Mouse (Mus musculus): ENCODE results near the gene Drap1. TPM values are rescaled to one million over a fixed set of nuclear protein-coding genes. Genes with fewer than 3 reads are reported as not detected.

Gene Drap1
- polyA plus RNA-seq, 1 experiment from 2014 or later = 219 TPM

GRCm38 (mm10) chr19:5418750-5419466 is 5.9 kb downstream of the Drap1 start:
- 96% methylated on average over 8 of the region's 8 CpGs for WGBS
- H3K36me3 ChIP-seq (ENCODE audit: control insufficient read depth, insufficient read depth) = peaks cover 10% of the 10 kb centered on the region; the same call in 1 of the 2 replicates
- H3K9me3 ChIP-seq (replicated peaks; ENCODE audit: control insufficient read depth, low read length) = no peaks in the 10 kb centered on the region
- H3K4me2 ChIP-seq (ENCODE audit: low read depth, low read length) = no peak overlapping the region
- no peak overlapping the region for H3K4me3 ChIP-seq (ENCODE audit: low read length)
- H3K4me1 ChIP-seq (ENCODE audit: control insufficient read depth, insufficient read depth, low read length) = peaks cover 14% of the 10 kb centered on the region
- no peak overlapping the region for H3K9ac ChIP-seq (ENCODE audit: low read length)
- no peak overlapping the region for H3K27ac ChIP-seq (ENCODE audit: low read length)
- H3K27me3 ChIP-seq (ENCODE audit: control insufficient read depth, insufficient read depth, low read length) = no peaks in the 10 kb centered on the region
- ATAC-seq (replicated peaks; ENCODE audit: extremely low read depth, insufficient read depth, low FRiP score) = no peak

- H3K27me3 ChIP-seq (ENCODE audit: control insufficient read depth, insufficient read depth, low read length) = no peaks in the 10 kb centered on the region
- ATAC-seq (replicated peaks; ENCODE audit: extremely low read depth, insufficient read depth, low FRiP score) = 0 out of 2 replicates have a peak, but pooled peaks have one; percentile 24
- no peak overlapping the region for H3K4me3 ChIP-seq (ENCODE audit: low read length)
- H3K27ac ChIP-seq (ENCODE audit: low read length) = peak overlapping the region; percentile 54
- WGBS = 51% methylated on average over 2 of the region's 2 CpGs
- no peak overlapping the region for H3K4me2 ChIP-seq (ENCODE audit: low read depth, low read length)
- H3K9me3 ChIP-seq (replicated peaks; ENCODE audit: control insufficient read depth, low read length) = no peaks in the 10 kb centered on the region
- peaks cover 5% of the 10 kb centered on the region; the same call in 1 of the 2 replicates for H3K36me3 ChIP-seq (ENCODE audit: control insufficient read depth, insufficient read depth)
- H3K4me1 ChIP-seq (ENCODE audit: control insufficient read depth, insufficient read depth, low read length) = peaks cover 5% of the 10 kb centered on the region
- peak overlapping the region; percentile 4; the same call in 1 of the 2 replicates for H3K9ac ChIP-seq (ENCODE audit: low read length)
Measured at GRCm38 (mm10) chr19:5414534-5414957, 10.2 kb downstream of the Drap1 start.

GRCm38 (mm10) chr19:5413840-5414239 is 10.9 kb downstream of the Drap1 start:
- WGBS = 73% methylated on average over 4 of the region's 4 CpGs
- no peaks in the 10 kb centered on the region for H3K36me3 ChIP-seq (ENCODE audit: control insufficient read depth, insufficient read depth)
- H3K4me1 ChIP-seq (ENCODE audit: control insufficient read depth, insufficient read depth, low read length) = peaks cover 9% of the 10 kb centered on the region
- no peak overlapping the region for H3K9ac ChIP-seq (ENCODE audit: low read length)
- no peak overlapping the region; the same call in 1 of the 2 replicates for H3K27ac ChIP-seq (ENCODE audit: low read length)
- no peak overlapping the region for H3K4me2 ChIP-seq (ENCODE audit: low read depth, low read length)
- no peak for ATAC-seq (replicated peaks; ENCODE audit: extremely low read depth, insufficient read depth, low FRiP score)
- H3K9me3 ChIP-seq (replicated peaks; ENCODE audit: control insufficient read depth, low read length) = no peaks in the 10 kb centered on the region
- H3K4me3 ChIP-seq (ENCODE audit: low read length) = no peak overlapping the region
- H3K27me3 ChIP-seq (ENCODE audit: control insufficient read depth, insufficient read depth, low read length) = no peaks in the 10 kb centered on the region

GRCm38 (mm10) chr19:5411961-5412360 is 12.8 kb downstream of the Drap1 start:
- no peaks in the 10 kb centered on the region for H3K36me3 ChIP-seq (ENCODE audit: control insufficient read depth, insufficient read depth)
- no peaks in the 10 kb centered on the region for H3K9me3 ChIP-seq (replicated peaks; ENCODE audit: control insufficient read depth, low read length)
- H3K4me3 ChIP-seq (ENCODE audit: low read length) = no peak overlapping the region
- ATAC-seq (replicated peaks; ENCODE audit: extremely low read depth, insufficient read depth, low FRiP score) = no peak
- H3K4me1 ChIP-seq (ENCODE audit: control insufficient read depth, insufficient read depth, low read length) = peaks cover 24% of the 10 kb centered on the region
- H3K27me3 ChIP-seq (ENCODE audit: control insufficient read depth, insufficient read depth, low read length) = no peaks in the 10 kb centered on the region
- no peak overlapping the region for H3K9ac ChIP-seq (ENCODE audit: low read length)
- no peak overlapping the region for H3K27ac ChIP-seq (ENCODE audit: low read length)
- 65% methylated on average over 5 of the region's 5 CpGs for WGBS
- H3K4me2 ChIP-seq (ENCODE audit: low read depth, low read length) = no peak overlapping the region

- Histone ChIP-seq H3K9ac (ENCODE audit: low read length) (no peak overlapping the region), H3K27me3 (ENCODE audit: control insufficient read depth, insufficient read depth, low read length) (no peaks in the 10 kb centered on the region), H3K9me3 (replicated peaks; ENCODE audit: control insufficient read depth, low read length) (no peaks in the 10 kb centered on the region), H3K4me2 (ENCODE audit: low read depth, low read length) (no peak overlapping the region), H3K36me3 (ENCODE audit: control insufficient read depth, insufficient read depth) (no peaks in the 10 kb centered on the region), H3K4me3 (ENCODE audit: low read length) (no peak overlapping the region), H3K27ac (ENCODE audit: low read length) (no peak overlapping the region), H3K4me1 (ENCODE audit: control insufficient read depth, insufficient read depth, low read length) (peaks cover 29% of the 10 kb centered on the region)
- 63% methylated on average over 5 of the region's 5 CpGs for WGBS
- no peak for ATAC-seq (replicated peaks; ENCODE audit: extremely low read depth, insufficient read depth, low FRiP score)
Measured at GRCm38 (mm10) chr19:5410641-5411040, 14.1 kb downstream of the Drap1 start.

GRCm38 (mm10) chr19:5409068-5409467 is 15.7 kb downstream of the Drap1 start:
- ATAC-seq (replicated peaks; ENCODE audit: extremely low read depth, insufficient read depth, low FRiP score) = no peak
- Histone ChIP-seq H3K4me1 (ENCODE audit: control insufficient read depth, insufficient read depth, low read length) (peaks cover 25% of the 10 kb centered on the region), H3K36me3 (ENCODE audit: control insufficient read depth, insufficient read depth) (no peaks in the 10 kb centered on the region), H3K4me3 (ENCODE audit: low read length) (no peak overlapping the region), H3K4me2 (ENCODE audit: low read depth, low read length) (no peak overlapping the region), H3K9me3 (replicated peaks; ENCODE audit: control insufficient read depth, low read length) (no peaks in the 10 kb centered on the region), H3K27ac (ENCODE audit: low read length) (peak overlapping the region; percentile 60), H3K27me3 (ENCODE audit: control insufficient read depth, insufficient read depth, low read length) (no peaks in the 10 kb centered on the region), H3K9ac (ENCODE audit: low read length) (no peak overlapping the region)
- WGBS = 75% methylated on average over 5 of the region's 5 CpGs

GRCm38 (mm10) chr19:5408057-5409001 is 16.4 kb downstream of the Drap1 start:
- 63% methylated on average over 13 of the region's 13 CpGs for WGBS
- Histone ChIP-seq H3K36me3 (ENCODE audit: control insufficient read depth, insufficient read depth) (no peaks in the 10 kb centered on the region), H3K27me3 (ENCODE audit: control insufficient read depth, insufficient read depth, low read length) (no peaks in the 10 kb centered on the region), H3K9me3 (replicated peaks; ENCODE audit: control insufficient read depth, low read length) (no peaks in the 10 kb centered on the region), H3K4me1 (ENCODE audit: control insufficient read depth, insufficient read depth, low read length) (peaks cover 25% of the 10 kb centered on the region), H3K4me2 (ENCODE audit: low read depth, low read length) (peak overlapping the region; percentile 68), H3K27ac (ENCODE audit: low read length) (peak overlapping the region; percentile 60), H3K4me3 (ENCODE audit: low read length) (no peak overlapping the region; the same call in 1 of the 2 replicates), H3K9ac (ENCODE audit: low read length) (no peak overlapping the region; the same call in 1 of the 2 replicates)
- no peak for ATAC-seq (replicated peaks; ENCODE audit: extremely low read depth, insufficient read depth, low FRiP score)

GRCm38 (mm10) chr19:5407133-5407532 is 17.6 kb downstream of the Drap1 start:
- H3K9me3 ChIP-seq (replicated peaks; ENCODE audit: control insufficient read depth, low read length) = no peaks in the 10 kb centered on the region
- H3K27me3 ChIP-seq (ENCODE audit: control insufficient read depth, insufficient read depth, low read length) = no peaks in the 10 kb centered on the region
- peaks cover 25% of the 10 kb centered on the region for H3K4me1 ChIP-seq (ENCODE audit: control insufficient read depth, insufficient read depth, low read length)
- WGBS = 11% methylated on average over 7 of the region's 7 CpGs
- H3K36me3 ChIP-seq (ENCODE audit: control insufficient read depth, insufficient read depth) = no peaks in the 10 kb centered on the region
- ATAC-seq (replicated peaks; ENCODE audit: extremely low read depth, insufficient read depth, low FRiP score) = peak; percentile 61
- peak overlapping the region; percentile 79 for H3K9ac ChIP-seq (ENCODE audit: low read length)
- peak overlapping the region; percentile 68 for H3K4me2 ChIP-seq (ENCODE audit: low read depth, low read length)
- H3K27ac ChIP-seq (ENCODE audit: low read length) = peak overlapping the region; percentile 99
- H3K4me3 ChIP-seq (ENCODE audit: low read length) = peak overlapping the region; percentile 80
